Mouse (Mus musculus): ENCODE data around the gene Gm10638.

Gene Gm10638

GRCm38 (mm10) chr8:86786498-86786897 lies 41.0 kb downstream of the Gm10638 start:
- DNase-seq (ENCODE audit: extremely low spot score, low spot score), result no peak

GRCm38 (mm10) chr8:86787891-86788420 lies 42.5 kb downstream of the Gm10638 start:
- no peak for DNase-seq (ENCODE audit: extremely low spot score, low spot score)

GRCm38 (mm10) chr8:86789576-86789975 lies 44.1 kb downstream of the Gm10638 start:
- no peak for DNase-seq (ENCODE audit: extremely low spot score, low spot score)

GRCm38 (mm10) chr8:86791542-86791941 lies 46.0 kb downstream of the Gm10638 start:
- no peak for DNase-seq (ENCODE audit: extremely low spot score, low spot score)

- DNase-seq (ENCODE audit: extremely low spot score, low spot score), result no peak
Measured at GRCm38 (mm10) chr8:86794716-86795115, 49.2 kb downstream of the Gm10638 start.
